Mouse (Mus musculus) heart, postnatal 0 days (tissue): ENCODE data around the gene Erich2. TPM values are rescaled to one million over a fixed set of nuclear protein-coding genes. Genes with fewer than 3 reads are reported as not detected.

Experiments used
- ATAC-seq: fragments of 200-750 bp; cut with Nextera tagmentation; 2 replicates; pipeline ENCODE4 v1.8.0; 2017; ENCODE audit warnings: low read depth, moderate number of reproducible peaks, moderate library complexity; ENCODE audit not compliant: insufficient read depth
- DNase-seq: peaks from one replicate; pipeline ENCODE4 v3.0.0-alpha.2; 2016; ENCODE audit warnings: low spot score
- H3K27ac ChIP-seq: fragments of 300-500 bp; sonication (generic); 2 replicates; pipeline ENCODE4 v1.5.1; 2014; ENCODE audit warnings: low read depth, mild to moderate bottlenecking
- H3K27me3 ChIP-seq: fragments of 300-500 bp; sonication (generic); 2 replicates; pipeline ENCODE4 v1.6.1; 2014; ENCODE audit warnings: low read length, mixed read lengths; ENCODE audit not compliant: control insufficient read depth, insufficient read depth
- H3K36me3 ChIP-seq: fragments of 300-500 bp; sonication (generic); replicated peaks from 2 replicates; pipeline ENCODE4 v1.6.1; 2014; ENCODE audit warnings: low read length, mixed read lengths; ENCODE audit not compliant: control insufficient read depth, insufficient read depth
- H3K4me1 ChIP-seq: fragments of 300-500 bp; sonication (generic); 2 replicates; pipeline ENCODE4 v1.6.1; 2014; ENCODE audit warnings: antibody characterized with exemption; ENCODE audit not compliant: control insufficient read depth, insufficient read depth
- H3K4me2 ChIP-seq: fragments of 300-500 bp; sonication (generic); 2 replicates; pipeline ENCODE4 v1.6.1; 2014; ENCODE audit warnings: low read depth, mild to moderate bottlenecking, low read length, moderate library complexity
- H3K4me3 ChIP-seq: fragments of 300-500 bp; sonication (generic); 2 replicates; pipeline ENCODE4 v1.5.1; 2014; ENCODE audit warnings: low read depth, low read length
- H3K9ac ChIP-seq: fragments of 300-500 bp; sonication (generic); replicated peaks from 2 replicates; pipeline ENCODE4 v1.6.1; 2014; ENCODE audit warnings: low read depth, low read length, mixed read lengths
- H3K9me3 ChIP-seq: fragments of 300-500 bp; sonication (generic); replicated peaks from 2 replicates; pipeline ENCODE4 v1.6.1; 2016; ENCODE audit warnings: low read length; ENCODE audit not compliant: control insufficient read depth
- CTCF ChIP-seq: IDR thresholded peaks from 2 replicates; pipeline ENCODE4 v1.5.1; 2016; ENCODE audit warnings: antibody characterized with exemption, control low read depth, low read depth
- EP300 ChIP-seq: IDR thresholded peaks from 2 replicates; pipeline ENCODE4 v1.6.1; 2016; ENCODE audit warnings: antibody characterized with exemption, low read depth
- WGBS: fragments of 180-500 bp; shearing (Covaris S2); extraction: QIAGEN DNeasy Blood & Tissue Kit; methylation state at CpG from one replicate; pipeline ENCODE4 v1.1.7; 2014; 5-methylcytosine and 5-hydroxymethylcytosine counted together
- polyA plus RNA-seq: library from polyadenylated mRNA; unstranded; fragments of >200 nt; fragmentation: Nextera tagmentation; extraction: Ambion mirVana; gene quantifications from 2 replicates; pipeline ENCODE4 v1.2.1, GENCODE M21; 2015
- total RNA-seq: library from RNA; depleted of rRNA; stranded (reverse); fragments of >200 nt; gene quantifications from 2 replicates; pipeline ENCODE4 v1.2.3, GENCODE M21; 2014; ENCODE audit warnings: low replicate concordance

The Erich2 gene
- total and polyA plus RNA-seq, 2 experiments from 2014 or later: 0.19 TPM; not detected in 1

DNA sequence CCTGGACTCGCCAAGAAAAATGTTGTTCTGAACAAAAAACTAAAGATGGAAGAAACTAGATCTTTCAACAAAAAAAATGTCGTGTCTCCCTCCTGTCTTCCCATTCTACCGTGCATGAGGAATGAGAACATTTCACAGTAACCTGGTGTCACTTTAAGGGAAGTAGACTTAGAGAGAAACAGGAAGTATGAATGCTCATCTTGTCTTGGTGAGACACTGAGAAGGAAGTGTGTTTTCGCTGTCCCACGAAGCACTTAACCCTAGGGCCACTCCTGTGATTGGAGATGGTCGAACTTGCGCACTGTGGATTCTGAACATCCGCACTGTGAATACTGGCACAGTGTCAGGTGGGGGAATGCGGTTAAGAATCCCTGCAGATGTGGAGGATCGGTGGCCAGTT, 5.2 kb upstream of the Erich2 start:
- Histone ChIP-seq H3K9ac (no peak overlapping the region), H3K4me2 (no peak overlapping the region), H3K4me3 (no peak overlapping the region), H3K4me1 (peaks cover under 1% of the 10 kb centered on the region; the same call in 1 of the 2 replicates), H3K9me3 (no peaks in the 10 kb centered on the region), H3K27me3 (0 out of 2 replicates have a peak, but pooled peaks cover 13% of the 10 kb centered on the region), H3K36me3 (no peaks in the 10 kb centered on the region), H3K27ac (no peak overlapping the region)
- no peak for DNase-seq
- no peak for ATAC-seq
- TF ChIP-seq CTCF (no peak), EP300 (no peak)
- WGBS: 65% methylated on average over 10 of the region's 10 CpGs

DNA sequence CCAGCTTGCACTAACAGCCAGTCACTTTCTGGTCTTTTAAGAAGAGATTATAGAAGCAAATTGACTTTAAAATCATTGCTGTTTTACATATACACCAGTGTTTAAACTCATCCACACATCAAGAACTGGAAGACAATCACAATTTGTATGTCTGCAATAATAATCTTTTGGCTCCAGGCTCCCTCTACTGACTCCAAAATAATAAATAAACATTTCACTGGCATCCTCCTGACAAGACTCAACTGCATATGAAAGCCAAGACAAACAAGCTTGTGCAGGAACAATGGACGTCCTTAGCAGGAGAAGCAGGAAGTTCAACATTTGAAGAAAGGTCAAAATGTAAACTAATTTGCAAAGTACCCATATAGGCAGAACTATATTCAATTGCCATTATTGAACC, 3.4 kb upstream of the Erich2 start:
- ATAC-seq (no peak), DNase-seq (peak; percentile 26)
- H3K9me3 ChIP-seq: no peaks in the 10 kb centered on the region
- H3K4me3 ChIP-seq: no peak overlapping the region
- peaks cover 6% of the 10 kb centered on the region; the same call in 1 of the 2 replicates for H3K4me1 ChIP-seq
- 17% methylated on average over 1 of the region's 1 CpGs for WGBS
- H3K27me3 ChIP-seq: 0 out of 2 replicates have a peak, but pooled peaks cover 9% of the 10 kb centered on the region
- H3K9ac ChIP-seq: no peak overlapping the region
- no peak overlapping the region for H3K27ac ChIP-seq
- H3K4me2 ChIP-seq: no peak overlapping the region
- no peaks in the 10 kb centered on the region for H3K36me3 ChIP-seq
- TF ChIP-seq CTCF (no peak), EP300 (no peak)

DNA sequence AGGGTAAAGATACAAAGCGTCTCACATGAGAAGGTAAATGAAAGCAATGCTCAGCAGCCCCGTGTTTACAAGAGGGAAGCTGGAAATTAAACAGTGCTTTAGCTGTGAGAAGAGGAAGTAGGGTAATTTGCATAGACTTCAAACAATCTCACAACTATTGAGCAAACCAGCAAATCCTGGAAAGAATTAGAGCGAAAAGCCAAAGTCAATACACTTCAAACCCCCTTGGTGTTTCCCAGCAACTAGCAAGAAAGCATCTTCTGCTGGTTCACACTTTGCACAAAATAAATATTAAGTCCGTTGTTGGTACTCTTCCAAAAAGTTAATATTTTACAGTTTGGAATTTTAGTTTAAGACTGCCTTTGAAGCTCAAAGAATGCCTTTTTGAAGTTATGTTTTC, 2.7 kb upstream of the Erich2 start:
- no peak overlapping the region for H3K4me3 ChIP-seq
- H3K36me3 ChIP-seq: no peaks in the 10 kb centered on the region
- 0 out of 2 replicates have a peak, but pooled peaks cover 9% of the 10 kb centered on the region for H3K27me3 ChIP-seq
- no peak overlapping the region for H3K9ac ChIP-seq
- H3K27ac ChIP-seq: no peak overlapping the region
- 44% methylated on average over 4 of the region's 4 CpGs for WGBS
- no peaks in the 10 kb centered on the region for H3K9me3 ChIP-seq
- TF ChIP-seq EP300 (no peak), CTCF (no peak)
- peaks cover 6% of the 10 kb centered on the region; the same call in 1 of the 2 replicates for H3K4me1 ChIP-seq
- DNase-seq (no peak), ATAC-seq (no peak)
- H3K4me2 ChIP-seq: no peak overlapping the region

DNA sequence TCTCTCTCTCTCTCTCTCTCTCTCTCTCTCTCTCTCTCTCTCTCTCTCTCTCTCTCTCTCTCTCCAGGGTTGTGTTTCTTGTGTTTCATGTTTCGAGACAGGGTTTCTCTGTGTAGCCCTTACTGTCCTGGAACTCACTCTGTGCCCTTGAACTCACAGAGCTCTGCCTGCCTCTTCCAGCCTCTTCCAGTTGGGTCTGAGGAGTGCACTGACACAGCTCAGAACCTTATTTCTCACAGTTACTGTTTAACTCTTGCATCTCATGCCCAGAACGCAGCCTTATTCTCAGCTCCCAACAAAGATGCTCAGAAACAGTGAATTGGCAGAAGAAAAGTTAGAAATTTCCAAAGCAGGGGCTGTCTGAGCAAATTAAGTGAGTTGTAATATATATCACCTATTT, 2.2 kb upstream of the Erich2 start:
- peaks cover 6% of the 10 kb centered on the region; the same call in 1 of the 2 replicates for H3K4me1 ChIP-seq
- WGBS: 50% methylated on average over 2 of the region's 2 CpGs
- DNase-seq (no peak), ATAC-seq (no peak)
- H3K4me2 ChIP-seq: no peak overlapping the region
- no peak overlapping the region for H3K27ac ChIP-seq
- no peaks in the 10 kb centered on the region for H3K36me3 ChIP-seq
- H3K9ac ChIP-seq: no peak overlapping the region
- TF ChIP-seq EP300 (no peak), CTCF (no peak)
- 0 out of 2 replicates have a peak, but pooled peaks cover 9% of the 10 kb centered on the region for H3K27me3 ChIP-seq
- H3K9me3 ChIP-seq: no peaks in the 10 kb centered on the region
- no peak overlapping the region for H3K4me3 ChIP-seq

DNA sequence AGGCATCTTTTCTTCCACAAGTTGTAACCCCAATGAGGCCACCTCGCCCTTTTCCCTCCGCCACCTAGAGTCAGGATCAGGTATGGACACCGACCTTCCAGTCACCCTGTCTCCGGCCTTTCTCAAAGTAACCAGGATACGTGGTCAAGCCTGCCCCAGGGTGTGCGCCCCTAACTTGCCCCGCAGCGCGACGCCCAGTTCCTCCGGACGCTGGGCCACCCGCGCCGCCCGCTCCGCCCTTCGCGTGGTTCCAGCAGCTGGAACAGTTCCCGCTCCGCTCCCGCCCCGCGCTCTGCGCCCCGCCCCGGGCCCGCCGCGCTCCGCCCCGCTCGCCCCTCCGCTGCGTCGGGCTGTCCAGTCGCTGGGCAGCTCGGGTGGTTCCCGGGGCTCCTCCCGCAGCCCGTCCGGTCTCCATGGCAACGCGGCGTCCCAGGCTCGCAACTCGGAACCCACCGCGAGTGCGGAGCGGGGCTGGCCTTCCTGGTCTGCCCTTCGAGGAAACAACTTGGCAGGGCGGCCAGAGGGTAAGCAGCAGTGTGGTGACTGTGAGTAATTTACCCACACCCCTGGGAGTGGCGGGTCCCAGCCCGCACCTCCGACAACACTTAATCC, 508 bp downstream of the Erich2 start:
- Histone ChIP-seq H3K4me1 (peaks cover 6% of the 10 kb centered on the region; the same call in 1 of the 2 replicates), H3K27me3 (0 out of 2 replicates have a peak, but pooled peaks cover 5% of the 10 kb centered on the region), H3K27ac (no peak overlapping the region), H3K4me3 (peak overlapping the region; percentile 50), H3K9ac (0 out of 2 replicates have a peak overlapping the region, but pooled peaks have one; percentile 24), H3K36me3 (no peaks in the 10 kb centered on the region), H3K4me2 (peak overlapping the region; percentile 80), H3K9me3 (no peaks in the 10 kb centered on the region)
- DNase-seq (peak; percentile 61), ATAC-seq (peak; percentile 95)
- peak; percentile 53 for TF ChIP-seq CTCF
- TF ChIP-seq EP300: no peak
- under 1% methylated on average over 55 of the region's 56 CpGs for WGBS
